Mouse (Mus musculus): ENCODE results near the gene Tmub1.

The Tmub1 gene

GRCm38 (mm10) chr5:24453985-24454303 lies 6.3 kb upstream of the Tmub1 start:
- DNase-seq (ENCODE audit: low spot score in 2 of 2): no peak

- no peak for DNase-seq (ENCODE audit: low spot score in 2 of 2)
These were observed 5.8 kb upstream of the Tmub1 start for GRCm38 (mm10) chr5:24453283-24453984.

- peak in 1 of 2 experiments; percentile 35 for DNase-seq (ENCODE audit: low spot score in 2 of 2)
These were observed 5.1 kb upstream of the Tmub1 start for GRCm38 (mm10) chr5:24452691-24453233.

- DNase-seq (ENCODE audit: low spot score in 2 of 2): peak in 1 of 2 experiments; percentile 36
These were observed 4.5 kb upstream of the Tmub1 start, which contains the start of gene Agap3 for GRCm38 (mm10) chr5:24452030-24452690. Gene Agap3, plus strand, starts transcription at chr5:24452177.

GRCm38 (mm10) chr5:24451264-24452029 lies 3.8 kb upstream of the Tmub1 start:
- peak; percentile 71 to 84 for DNase-seq (ENCODE audit: low spot score in 2 of 2)

- no peak for DNase-seq (ENCODE audit: low spot score in 2 of 2)
These were observed 1.0 kb downstream of the Tmub1 start for GRCm38 (mm10) chr5:24446630-24447029.

GRCm38 (mm10) chr5:24445428-24446080 lies 2.1 kb downstream of the Tmub1 start:
- DNase-seq (ENCODE audit: low spot score in 2 of 2): no peak

- DNase-seq (ENCODE audit: low spot score in 2 of 2): peak; percentile 89 to 90
These were observed 2.8 kb downstream of the Tmub1 start, which contains the start of gene Fastk for GRCm38 (mm10) chr5:24444746-24445427. Gene Fastk, minus strand, starts transcription at chr5:24445287.

- DNase-seq (ENCODE audit: low spot score in 2 of 2): no peak
These were observed 3.7 kb downstream of the Tmub1 start for GRCm38 (mm10) chr5:24443927-24444326.

- DNase-seq (ENCODE audit: low spot score in 2 of 2): no peak
These were observed 4.5 kb downstream of the Tmub1 start for GRCm38 (mm10) chr5:24443204-24443603.

- no peak for DNase-seq (ENCODE audit: low spot score in 2 of 2)
These were observed 5.6 kb downstream of the Tmub1 start for GRCm38 (mm10) chr5:24442029-24442428.

GRCm38 (mm10) chr5:24441187-24441586 lies 6.5 kb downstream of the Tmub1 start:
- no peak for DNase-seq (ENCODE audit: low spot score in 2 of 2)

- DNase-seq (ENCODE audit: low spot score in 2 of 2): no peak
These were observed 13.7 kb downstream of the Tmub1 start for GRCm38 (mm10) chr5:24433993-24434392.

GRCm38 (mm10) chr5:24428596-24428995 lies 19.1 kb downstream of the Tmub1 start:
- no peak for DNase-seq (ENCODE audit: low spot score in 2 of 2)

GRCm38 (mm10) chr5:24427981-24428402 lies 19.7 kb downstream of the Tmub1 start:
- DNase-seq (ENCODE audit: low spot score in 2 of 2): no peak

GRCm38 (mm10) chr5:24427285-24427633 lies 20.4 kb downstream of the Tmub1 start:
- DNase-seq (ENCODE audit: low spot score in 2 of 2): no peak

GRCm38 (mm10) chr5:24426556-24427284 lies 20.9 kb downstream of the Tmub1 start:
- no peak for DNase-seq (ENCODE audit: low spot score in 2 of 2)

GRCm38 (mm10) chr5:24426037-24426432 lies 21.6 kb downstream of the Tmub1 start:
- no peak for DNase-seq (ENCODE audit: low spot score in 2 of 2)

- peak in 1 of 2 experiments; percentile 67 for DNase-seq (ENCODE audit: low spot score in 2 of 2)
These were observed 22.1 kb downstream of the Tmub1 start for GRCm38 (mm10) chr5:24425421-24426036.

- DNase-seq (ENCODE audit: low spot score in 2 of 2): peak; percentile 42 to 71
These were observed 22.7 kb downstream of the Tmub1 start for GRCm38 (mm10) chr5:24424861-24425411.
